Mouse (Mus musculus) heart, embryonic 16.5 days (tissue): ENCODE measurements around the gene Srpr. TPM values are rescaled to one million over a fixed set of nuclear protein-coding genes. Genes with fewer than 3 reads are reported as not detected.

Source experiments
- ATAC-seq: fragments of 200-750 bp; cut with Nextera tagmentation; replicated peaks from 2 replicates; pipeline ENCODE4 v1.8.0; 2017; ENCODE audit warnings: moderate number of reproducible peaks; ENCODE audit not compliant: insufficient read depth, low FRiP score; ENCODE audit errors: extremely low read depth
- H3K27ac ChIP-seq: fragments of 300-500 bp; sonication (generic); 2 replicates; pipeline ENCODE4 v1.5.1; 2014; ENCODE audit warnings: mild to moderate bottlenecking, low read length, control low read depth, moderate library complexity
- H3K27me3 ChIP-seq: fragments of 300-500 bp; sonication (generic); 2 replicates; pipeline ENCODE4 v1.6.1; 2014; ENCODE audit warnings: low read length, mixed read lengths; ENCODE audit not compliant: control insufficient read depth, insufficient read depth
- H3K36me3 ChIP-seq: fragments of 300-500 bp; sonication (generic); 2 replicates; pipeline ENCODE4 v1.6.1; 2014; ENCODE audit not compliant: control insufficient read depth, insufficient read depth
- H3K4me1 ChIP-seq: fragments of 300-500 bp; sonication (generic); 2 replicates; pipeline ENCODE4 v1.6.1; 2014; ENCODE audit warnings: low read length, mixed read lengths; ENCODE audit not compliant: control insufficient read depth, insufficient read depth
- H3K4me2 ChIP-seq: fragments of 300-500 bp; sonication (generic); 2 replicates; pipeline ENCODE4 v1.6.1; 2014; ENCODE audit warnings: low read depth, mild to moderate bottlenecking, control low read depth, low read length
- H3K4me3 ChIP-seq: fragments of 300-500 bp; sonication (generic); 2 replicates; pipeline ENCODE4 v1.5.1; 2014; ENCODE audit warnings: mild to moderate bottlenecking, control low read depth, low read length
- H3K9ac ChIP-seq: fragments of 300-500 bp; sonication (generic); 2 replicates; pipeline ENCODE4 v1.6.1; 2014; ENCODE audit warnings: low read length, control low read depth
- H3K9me3 ChIP-seq: fragments of 300-500 bp; sonication (generic); replicated peaks from 2 replicates; pipeline ENCODE4 v1.6.1; 2016; ENCODE audit warnings: low read length; ENCODE audit not compliant: control insufficient read depth
- WGBS: fragments of 180-500 bp; shearing (Covaris S2); extraction: QIAGEN DNeasy Blood & Tissue Kit; methylation state at CpG from one replicate; pipeline ENCODE4 v1.1.7; 2014; 5-methylcytosine and 5-hydroxymethylcytosine counted together
- polyA plus RNA-seq: library from polyadenylated mRNA; unstranded; fragments of >200 nt; fragmentation: Nextera tagmentation; extraction: Ambion mirVana; gene quantifications from 2 replicates; pipeline ENCODE4 v1.2.1, GENCODE M21; 2015

Srpr gene
- polyA plus RNA-seq, 1 experiment from 2014 or later = 87.9 TPM

GRCm38 (mm10) chr9:35235996-35236395 is 36.0 kb downstream of the Srpr start:
- H3K4me1 ChIP-seq = no peaks in the 10 kb centered on the region
- no peak for ATAC-seq
- peaks cover 14% of the 10 kb centered on the region for H3K36me3 ChIP-seq
- WGBS = 60% methylated on average over 3 of the region's 3 CpGs
- H3K27ac ChIP-seq = no peak overlapping the region
- H3K4me2 ChIP-seq = no peak overlapping the region
- no peaks in the 10 kb centered on the region for H3K9me3 ChIP-seq
- H3K9ac ChIP-seq = no peak overlapping the region
- H3K4me3 ChIP-seq = no peak overlapping the region
- H3K27me3 ChIP-seq = no peaks in the 10 kb centered on the region

DNA sequence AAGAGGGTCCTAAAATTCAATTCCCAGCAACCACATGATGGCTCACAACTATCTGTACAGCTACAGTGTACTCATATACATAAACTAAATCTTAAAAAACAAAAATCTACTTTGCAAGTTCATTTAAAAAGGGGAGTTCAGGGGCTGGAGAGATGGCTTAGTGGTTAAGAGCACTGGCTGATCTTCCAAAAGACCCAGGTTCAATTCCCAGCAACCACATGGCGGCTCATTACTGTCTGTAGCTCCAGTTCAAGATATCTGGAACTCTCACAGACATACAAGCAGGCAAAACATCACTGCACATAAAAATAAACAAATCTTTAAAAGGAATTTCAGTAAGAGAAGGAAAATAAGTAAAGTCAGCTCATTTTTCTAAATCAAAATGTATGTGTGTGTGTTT is 38.4 kb downstream of the Srpr start:
- Histone ChIP-seq H3K36me3 (0 out of 2 replicates have a peak, but pooled peaks cover 2% of the 10 kb centered on the region), H3K27me3 (no peaks in the 10 kb centered on the region), H3K9ac (no peak overlapping the region), H3K4me2 (no peak overlapping the region), H3K4me3 (no peak overlapping the region), H3K9me3 (no peaks in the 10 kb centered on the region), H3K27ac (no peak overlapping the region), H3K4me1 (no peaks in the 10 kb centered on the region)
- no peak for ATAC-seq
- 84% methylated on average over 1 of the region's 1 CpGs for WGBS

DNA sequence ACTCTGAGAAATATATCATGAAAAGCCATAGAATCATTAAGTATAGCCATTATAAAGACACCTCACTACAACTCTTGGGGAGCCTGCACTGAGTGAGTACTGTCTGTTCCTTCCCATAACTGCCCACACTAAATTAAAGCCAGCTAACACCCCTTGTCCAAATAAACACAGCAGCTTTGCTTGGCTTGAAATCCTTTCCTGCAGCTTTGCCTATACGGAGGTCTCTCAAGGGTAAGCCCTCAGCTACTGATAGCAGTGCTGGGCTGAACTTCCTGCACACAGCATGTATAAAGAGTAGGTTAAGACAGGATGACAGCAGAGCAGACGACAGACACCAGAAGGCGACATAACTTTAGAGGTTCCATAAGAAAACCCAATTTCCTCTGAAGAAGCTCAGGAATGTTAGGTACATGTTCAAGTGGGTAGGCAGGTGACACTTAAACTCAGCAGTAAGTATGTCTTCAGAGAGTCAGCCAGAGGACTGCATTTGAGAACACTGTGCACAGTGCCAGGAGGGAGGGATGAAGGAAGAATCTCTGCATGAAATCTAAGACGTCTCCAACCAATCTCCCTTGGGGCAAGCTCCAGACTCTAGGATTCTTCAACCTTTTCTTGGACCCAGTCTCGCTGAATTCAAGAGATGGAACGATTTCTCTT is 39.1 kb downstream of the Srpr start:
- Histone ChIP-seq H3K27ac (no peak overlapping the region), H3K9me3 (no peaks in the 10 kb centered on the region), H3K4me1 (no peaks in the 10 kb centered on the region), H3K4me3 (no peak overlapping the region), H3K4me2 (no peak overlapping the region), H3K36me3 (no peaks in the 10 kb centered on the region), H3K9ac (no peak overlapping the region), H3K27me3 (no peaks in the 10 kb centered on the region)
- 45% methylated on average over 6 of the region's 6 CpGs for WGBS
- ATAC-seq = peak; percentile 70

DNA sequence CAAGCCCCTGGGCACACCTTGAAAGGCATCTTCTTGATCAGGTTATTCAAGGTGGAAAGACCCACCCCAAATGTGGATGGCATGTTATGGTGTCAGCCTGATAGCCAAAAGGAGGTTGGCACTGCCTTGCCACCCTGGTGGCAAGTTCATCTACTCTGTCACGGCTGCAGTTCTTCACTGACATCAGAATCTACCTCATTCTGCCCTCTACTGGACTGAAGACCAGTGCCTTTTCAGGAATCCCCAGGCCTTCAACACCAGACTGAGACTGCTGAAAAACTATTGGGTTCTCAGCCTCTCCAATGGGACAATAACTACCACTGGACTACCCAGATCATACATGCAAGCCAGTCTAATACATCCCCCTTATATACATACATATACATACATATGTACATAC is 39.8 kb downstream of the Srpr start:
- WGBS = 67% methylated on average over 1 of the region's 1 CpGs

GRCm38 (mm10) chr9:35247405-35247804 is 47.4 kb downstream of the Srpr start:
- peaks cover 5% of the 10 kb centered on the region; the same call in 1 of the 2 replicates for H3K4me1 ChIP-seq
- no peaks in the 10 kb centered on the region for H3K36me3 ChIP-seq
- no peaks in the 10 kb centered on the region for H3K27me3 ChIP-seq
- no peak overlapping the region for H3K4me2 ChIP-seq
- no peaks in the 10 kb centered on the region for H3K9me3 ChIP-seq
- H3K27ac ChIP-seq = no peak overlapping the region
- no peak overlapping the region for H3K9ac ChIP-seq
- WGBS = 87% methylated on average over 2 of the region's 2 CpGs
- ATAC-seq = no peak
- no peak overlapping the region for H3K4me3 ChIP-seq

More for the DNA sequence above, 39.8 kb downstream of the Srpr start:
- H3K27me3 ChIP-seq = no peaks in the 10 kb centered on the region
- no peak for ATAC-seq
- no peaks in the 10 kb centered on the region for H3K4me1 ChIP-seq
- no peak overlapping the region for H3K4me3 ChIP-seq
- H3K27ac ChIP-seq = no peak overlapping the region
- no peak overlapping the region for H3K4me2 ChIP-seq
- no peak overlapping the region for H3K9ac ChIP-seq
- H3K9me3 ChIP-seq = no peaks in the 10 kb centered on the region
- no peaks in the 10 kb centered on the region for H3K36me3 ChIP-seq

DNA sequence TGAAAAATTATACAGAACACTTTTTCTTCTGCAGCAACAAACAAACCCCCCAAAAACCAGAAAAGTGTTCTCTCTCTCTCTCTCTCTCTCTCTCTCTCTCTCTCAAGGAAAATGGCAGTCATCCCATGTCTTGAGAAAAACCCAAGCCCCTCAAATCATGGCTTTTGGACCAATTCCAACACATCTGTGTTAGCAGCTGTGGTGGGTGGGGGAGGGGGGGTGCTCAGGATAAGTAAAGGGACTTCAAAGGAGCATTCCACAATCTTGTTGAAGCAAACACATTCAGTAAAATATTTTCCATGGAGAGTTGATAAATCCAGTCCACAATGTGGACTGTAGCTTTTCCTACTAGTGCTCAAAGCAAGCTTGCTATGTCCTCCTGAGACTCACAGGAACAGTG is 49.5 kb downstream of the Srpr start:
- no peaks in the 10 kb centered on the region for H3K9me3 ChIP-seq
- H3K36me3 ChIP-seq = no peaks in the 10 kb centered on the region
- H3K4me3 ChIP-seq = no peak overlapping the region
- no peak for ATAC-seq
- no peak overlapping the region for H3K9ac ChIP-seq
- H3K4me2 ChIP-seq = no peak overlapping the region
- H3K27ac ChIP-seq = no peak overlapping the region
- H3K27me3 ChIP-seq = no peaks in the 10 kb centered on the region
- peaks cover 5% of the 10 kb centered on the region; the same call in 1 of the 2 replicates for H3K4me1 ChIP-seq

- Histone ChIP-seq H3K4me2 (no peak overlapping the region), H3K4me1 (no peaks in the 10 kb centered on the region), H3K4me3 (no peak overlapping the region), H3K27me3 (no peaks in the 10 kb centered on the region), H3K27ac (no peak overlapping the region), H3K9ac (no peak overlapping the region), H3K36me3 (no peaks in the 10 kb centered on the region), H3K9me3 (no peaks in the 10 kb centered on the region)
- ATAC-seq = no peak
- 59% methylated on average over 7 of the region's 7 CpGs for WGBS
Observed at GRCm38 (mm10) chr9:35257365-35257764, 57.4 kb downstream of the Srpr start.

GRCm38 (mm10) chr9:35262418-35262817 is 62.4 kb downstream of the Srpr start:
- H3K9me3 ChIP-seq = no peaks in the 10 kb centered on the region
- no peaks in the 10 kb centered on the region for H3K27me3 ChIP-seq
- no peak overlapping the region for H3K4me3 ChIP-seq
- H3K9ac ChIP-seq = no peak overlapping the region
- no peaks in the 10 kb centered on the region for H3K36me3 ChIP-seq
- peaks cover 6% of the 10 kb centered on the region for H3K4me1 ChIP-seq
- H3K27ac ChIP-seq = no peak overlapping the region
- H3K4me2 ChIP-seq = no peak overlapping the region
- ATAC-seq = no peak
- 80% methylated on average over 4 of the region's 4 CpGs for WGBS

GRCm38 (mm10) chr9:35263431-35263830 is 63.5 kb downstream of the Srpr start:
- Histone ChIP-seq H3K27ac (no peak overlapping the region), H3K36me3 (no peaks in the 10 kb centered on the region), H3K4me2 (no peak overlapping the region), H3K9ac (no peak overlapping the region), H3K4me1 (peaks cover 8% of the 10 kb centered on the region), H3K27me3 (no peaks in the 10 kb centered on the region), H3K4me3 (no peak overlapping the region), H3K9me3 (no peaks in the 10 kb centered on the region)
- 82% methylated on average over 2 of the region's 2 CpGs for WGBS
- no peak for ATAC-seq
